Mouse (Mus musculus) liver, embryonic 14.5 days (tissue): ENCODE results near the gene Ehd3. TPM values are rescaled to one million over a fixed set of nuclear protein-coding genes. Genes with fewer than 3 reads are reported as not detected.

Experiments used
- ATAC-seq: fragments of 200-750 bp; cut with Nextera tagmentation; 2 replicates; pipeline ENCODE4 v1.8.0; 2017; ENCODE audit warnings: moderate number of reproducible peaks, mild to moderate bottlenecking, moderate library complexity; ENCODE audit not compliant: insufficient read depth
- DNase-seq, 3 experiments: peaks; one replicate each; pipeline ENCODE4 v3.0.0-alpha.2; 2012 to 2013; ENCODE audit warnings: low read depth in 3 of 3, low spot score in 3 of 3
- H3K27ac ChIP-seq: fragments of 300-500 bp; sonication (generic); 2 replicates; pipeline ENCODE4 v1.5.1; 2014; ENCODE audit warnings: moderate library complexity, mild to moderate bottlenecking, control low read depth, inconsistent platforms
- H3K27me3 ChIP-seq: fragments of 300-500 bp; sonication (generic); 2 replicates; pipeline ENCODE4 v1.6.1; 2014; ENCODE audit warnings: mild to moderate bottlenecking, low read length, moderate library complexity; ENCODE audit not compliant: control insufficient read depth, insufficient read depth
- H3K36me3 ChIP-seq: fragments of 300-500 bp; sonication (generic); replicated peaks from 2 replicates; pipeline ENCODE4 v1.6.1; 2014; ENCODE audit warnings: low read depth; ENCODE audit not compliant: control insufficient read depth, insufficient read depth
- H3K4me1 ChIP-seq, 2 experiments: fragments of 200-500 bp in 1 of 2; fragments of 300-500 bp in 1 of 2; sonication (generic) in 1 of 2; replicated peaks; 2 replicates each; pipeline ENCODE4 v1.6.1; 2012 to 2014; ENCODE audit warnings: antibody characterized with exemption in 1 of 2, inconsistent platforms in 1 of 2, low read length in 1 of 2; ENCODE audit not compliant: control insufficient read depth in 2 of 2, insufficient read depth in 2 of 2
- H3K4me2 ChIP-seq: fragments of 300-500 bp; sonication (generic); 2 replicates; pipeline ENCODE4 v1.6.1; 2014; ENCODE audit warnings: low read depth, mild to moderate bottlenecking, control low read depth, moderate library complexity
- H3K4me3 ChIP-seq, 2 experiments: fragments of 200-500 bp in 1 of 2; fragments of 300-500 bp in 1 of 2; sonication (generic) in 1 of 2; 2 replicates each; pipeline ENCODE4 v1.5.1; 2012 to 2014; ENCODE audit warnings: low read depth in 2 of 2, low read length in 2 of 2, mild to moderate bottlenecking in 2 of 2, control low read depth in 1 of 2, inconsistent platforms in 1 of 2, moderate library complexity in 1 of 2; ENCODE audit not compliant: insufficient read depth in 1 of 2
- H3K9ac ChIP-seq: fragments of 300-500 bp; sonication (generic); replicated peaks from 2 replicates; pipeline ENCODE4 v1.6.1; 2014; ENCODE audit warnings: mild to moderate bottlenecking, control low read depth, moderate library complexity
- H3K9me3 ChIP-seq: fragments of 300-500 bp; sonication (generic); 2 replicates; pipeline ENCODE4 v1.6.1; 2016; ENCODE audit warnings: low read length, mixed read lengths; ENCODE audit not compliant: control insufficient read depth
- CTCF ChIP-seq: IDR thresholded peaks from 2 replicates; pipeline ENCODE4 v1.5.1; 2016; ENCODE audit warnings: antibody characterized with exemption, low read depth, control low read depth
- EP300 ChIP-seq: IDR thresholded peaks from 2 replicates; pipeline ENCODE4 v1.6.1; 2016; ENCODE audit warnings: antibody characterized with exemption, low read depth
- WGBS: fragments of 180-500 bp; shearing (Covaris S2); extraction: QIAGEN DNeasy Blood & Tissue Kit; methylation state at CpG from one replicate; pipeline ENCODE4 v1.1.7; 2014; ENCODE audit not compliant: insufficient replicate concordance; 5-methylcytosine and 5-hydroxymethylcytosine counted together
- polyA plus RNA-seq, 2 experiments: library from polyadenylated mRNA; depleted of rRNA in 1 of 2; stranded (reverse) in 1 of 2; unstranded in 1 of 2; fragments of >200 nt; fragmentation: Nextera tagmentation in 1 of 2; extraction: Ambion mirVana in 1 of 2; gene quantifications; 2 replicates each; pipeline versions ENCODE4 v1.2.1 to v1.2.3; 2012 to 2014

Ehd3 gene
- polyA plus RNA-seq, 2 experiments: 14.0 to 15.0 TPM

GRCm38 (mm10) chr17:73826106-73826505, 22.2 kb downstream of the Ehd3 start:
- Histone ChIP-seq H3K4me2 (no peak overlapping the region), H3K27me3 (no peaks in the 10 kb centered on the region), H3K4me1 (no peaks in the 10 kb centered on the region), H3K9ac (no peak overlapping the region), H3K27ac (no peak overlapping the region), H3K4me3 (no peak overlapping the region), H3K9me3 (no peaks in the 10 kb centered on the region), H3K36me3 (no peaks in the 10 kb centered on the region)
- ATAC-seq (no peak), DNase-seq (no peak)
- 59% methylated on average over 6 of the region's 6 CpGs for WGBS
- TF ChIP-seq EP300 (no peak), CTCF (no peak)

DNA sequence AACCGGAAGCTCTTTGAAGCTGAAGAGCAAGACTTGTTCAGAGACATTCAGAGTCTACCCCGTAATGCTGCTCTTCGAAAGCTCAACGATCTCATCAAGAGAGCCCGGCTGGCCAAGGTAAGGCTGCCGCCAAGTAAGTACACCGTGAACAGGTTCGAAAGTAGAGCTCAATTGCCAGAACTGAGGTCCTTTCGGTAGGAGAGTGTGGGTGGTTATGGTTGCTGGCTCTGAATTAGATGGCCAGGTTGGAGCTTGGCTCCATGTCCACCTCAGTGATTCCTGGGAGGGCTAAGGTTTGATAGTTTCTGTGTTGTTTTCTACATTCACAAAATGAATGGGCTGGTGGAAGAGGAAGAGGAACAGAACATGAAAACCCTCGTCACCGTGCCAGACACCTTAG, 23.5 kb downstream of the Ehd3 start:
- H3K36me3 ChIP-seq: no peaks in the 10 kb centered on the region
- H3K4me1 ChIP-seq: no peaks in the 10 kb centered on the region
- DNase-seq (no peak), ATAC-seq (no peak)
- H3K4me2 ChIP-seq: no peak overlapping the region
- no peaks in the 10 kb centered on the region for H3K9me3 ChIP-seq
- H3K27ac ChIP-seq: no peak overlapping the region
- 81% methylated on average over 11 of the region's 11 CpGs for WGBS
- H3K27me3 ChIP-seq: no peaks in the 10 kb centered on the region
- no peak overlapping the region for H3K4me3 ChIP-seq
- no peak overlapping the region for H3K9ac ChIP-seq
- TF ChIP-seq CTCF: no peak
- TF ChIP-seq EP300: no peak

GRCm38 (mm10) chr17:73830511-73830910, 26.6 kb downstream of the Ehd3 start:
- DNase-seq (no peak), ATAC-seq (no peak)
- Histone ChIP-seq H3K9me3 (no peaks in the 10 kb centered on the region), H3K4me1 (no peaks in the 10 kb centered on the region), H3K36me3 (no peaks in the 10 kb centered on the region), H3K27ac (no peak overlapping the region), H3K4me2 (no peak overlapping the region), H3K27me3 (no peaks in the 10 kb centered on the region), H3K4me3 (no peak overlapping the region), H3K9ac (no peak overlapping the region)
- TF ChIP-seq EP300 (no peak), CTCF (no peak)
- 58% methylated on average over 1 of the region's 1 CpGs for WGBS

- H3K4me2 ChIP-seq: no peak overlapping the region
- H3K27me3 ChIP-seq: no peaks in the 10 kb centered on the region
- no peak for TF ChIP-seq CTCF
- TF ChIP-seq EP300: no peak
- no peaks in the 10 kb centered on the region for H3K4me1 ChIP-seq
- no peaks in the 10 kb centered on the region for H3K36me3 ChIP-seq
- no peak overlapping the region for H3K4me3 ChIP-seq
- WGBS: 38% methylated on average over 4 of the region's 4 CpGs
- ATAC-seq (no peak), DNase-seq (no peak)
- H3K9me3 ChIP-seq: no peaks in the 10 kb centered on the region
- no peak overlapping the region for H3K27ac ChIP-seq
- H3K9ac ChIP-seq: no peak overlapping the region
Observed at GRCm38 (mm10) chr17:73831427-73831826, 27.5 kb downstream of the Ehd3 start.

DNA sequence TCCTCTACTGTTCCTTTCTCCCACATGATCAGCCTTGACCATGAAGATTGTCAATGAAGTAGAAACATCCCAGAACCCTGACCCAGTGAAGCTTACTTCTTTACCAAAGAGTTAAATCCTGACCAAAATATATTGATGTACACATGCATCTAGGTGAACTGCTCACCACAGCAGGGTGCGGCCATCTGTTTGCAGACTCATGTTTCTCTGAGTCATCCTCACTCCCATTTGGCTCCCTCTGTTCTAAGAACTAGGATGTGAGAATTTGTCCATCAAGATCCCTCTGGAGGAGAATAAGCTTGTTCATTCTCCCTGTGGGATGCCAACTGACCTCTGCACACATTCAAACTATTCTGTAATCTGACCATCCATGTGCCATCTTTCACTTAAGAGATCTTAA, 29.0 kb downstream of the Ehd3 start:
- no peak overlapping the region for H3K27ac ChIP-seq
- no peak for DNase-seq
- TF ChIP-seq CTCF: no peak
- no peak for TF ChIP-seq EP300

DNA sequence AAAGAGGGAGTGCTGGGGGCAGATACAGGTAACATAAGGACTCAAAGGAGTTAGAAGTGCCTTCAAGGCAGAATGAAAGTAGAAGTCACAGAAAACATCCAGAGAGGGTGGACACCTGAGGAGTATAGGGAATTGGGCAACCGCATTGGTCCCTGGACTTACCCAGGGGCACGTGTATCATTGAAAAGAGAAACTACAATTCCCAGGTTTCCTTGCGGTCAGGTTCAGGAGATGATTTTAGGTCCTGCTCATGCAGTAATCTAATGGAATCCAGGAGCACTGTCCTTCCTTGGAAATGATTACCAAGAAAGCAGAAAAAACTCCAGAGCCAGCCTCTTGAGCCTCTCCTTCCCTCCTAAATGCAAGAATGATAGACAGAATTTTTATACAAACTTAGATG, 29.5 kb downstream of the Ehd3 start:
- H3K9me3 ChIP-seq: no peaks in the 10 kb centered on the region
- TF ChIP-seq EP300: no peak
- TF ChIP-seq CTCF: no peak
- H3K36me3 ChIP-seq: no peaks in the 10 kb centered on the region
- no peak overlapping the region for H3K27ac ChIP-seq
- no peak overlapping the region for H3K9ac ChIP-seq
- no peak overlapping the region for H3K4me2 ChIP-seq
- ATAC-seq: no peak
- no peaks in the 10 kb centered on the region for H3K27me3 ChIP-seq
- 67% methylated on average over 3 of the region's 3 CpGs for WGBS
- no peak for DNase-seq
- H3K4me1 ChIP-seq: no peaks in the 10 kb centered on the region
- no peak overlapping the region for H3K4me3 ChIP-seq

More for the DNA sequence above, 29.0 kb downstream of the Ehd3 start:
- WGBS: 71% methylated on average over 1 of the region's 1 CpGs
- no peak overlapping the region for H3K4me2 ChIP-seq
- H3K27me3 ChIP-seq: no peaks in the 10 kb centered on the region
- H3K4me1 ChIP-seq: no peaks in the 10 kb centered on the region
- H3K9ac ChIP-seq: no peak overlapping the region
- no peaks in the 10 kb centered on the region for H3K36me3 ChIP-seq
- ATAC-seq: no peak
- H3K9me3 ChIP-seq: no peaks in the 10 kb centered on the region
- H3K4me3 ChIP-seq: no peak overlapping the region
